Mouse (Mus musculus): ENCODE measurements at regions not wholly inside any gene's neighbourhood (a gene's known extent, or its start where the extent isn't known, plus 50 kb on each side); places are given as distances from the start of the nearest gene placed in this dataset.

GRCm38 (mm10) chr9:61092834-61093479 is 279.2 kb upstream of the Tle3 start:
- Histone ChIP-seq H3K4me3 (no peak overlapping the region), H3K9ac (no peak overlapping the region), H3K36me3 (no peaks in the 10 kb centered on the region), H3K4me1 (no peaks in the 10 kb centered on the region), H3K27ac (replicated peaks) (no peak overlapping the region), H3K27me3 (replicated peaks) (peaks cover 5% of the 10 kb centered on the region; the same call in 1 of the 2 replicates), H3K4me2 (no peak overlapping the region), H3K9me3 (0 out of 2 replicates have a peak, but pooled peaks cover 3% of the 10 kb centered on the region)
- 80% methylated on average over 13 of the region's 13 CpGs for WGBS
- no peak for ATAC-seq (ENCODE audit: extremely low read depth, insufficient number of reproducible peaks, low FRiP score, low TSS enrichment)

GRCm38 (mm10) chr9:61095069-61095775 is 276.9 kb upstream of the Tle3 start:
- peaks cover 5% of the 10 kb centered on the region; the same call in 1 of the 2 replicates for H3K27me3 ChIP-seq (replicated peaks)
- no peak overlapping the region for H3K9ac ChIP-seq
- H3K4me1 ChIP-seq = no peaks in the 10 kb centered on the region
- H3K4me3 ChIP-seq = no peak overlapping the region
- no peak overlapping the region for H3K4me2 ChIP-seq
- 0 out of 2 replicates have a peak, but pooled peaks cover 3% of the 10 kb centered on the region for H3K9me3 ChIP-seq
- no peak for ATAC-seq (ENCODE audit: extremely low read depth, insufficient number of reproducible peaks, low FRiP score, low TSS enrichment)
- WGBS = 85% methylated on average over 2 of the region's 2 CpGs
- H3K27ac ChIP-seq (replicated peaks) = no peak overlapping the region
- H3K36me3 ChIP-seq = no peaks in the 10 kb centered on the region

- Histone ChIP-seq H3K4me1 (no peaks in the 10 kb centered on the region), H3K9ac (no peak overlapping the region), H3K36me3 (no peaks in the 10 kb centered on the region), H3K9me3 (no peaks in the 10 kb centered on the region), H3K4me3 (no peak overlapping the region), H3K4me2 (no peak overlapping the region), H3K27ac (replicated peaks) (no peak overlapping the region), H3K27me3 (replicated peaks) (peaks cover 32% of the 10 kb centered on the region; the same call in 1 of the 2 replicates)
- WGBS = 74% methylated on average over 7 of the region's 7 CpGs
- ATAC-seq (ENCODE audit: extremely low read depth, insufficient number of reproducible peaks, low FRiP score, low TSS enrichment) = no peak
Observed at GRCm38 (mm10) chr9:61101741-61102450, 270.3 kb upstream of the Tle3 start.

- Histone ChIP-seq H3K4me2 (no peak overlapping the region), H3K27me3 (replicated peaks) (peaks cover 29% of the 10 kb centered on the region; the same call in 1 of the 2 replicates), H3K4me1 (no peaks in the 10 kb centered on the region), H3K9ac (no peak overlapping the region), H3K4me3 (no peak overlapping the region), H3K36me3 (no peaks in the 10 kb centered on the region), H3K27ac (replicated peaks) (no peak overlapping the region), H3K9me3 (no peaks in the 10 kb centered on the region)
- 68% methylated on average over 24 of the region's 24 CpGs for WGBS
- no peak for ATAC-seq (ENCODE audit: extremely low read depth, insufficient number of reproducible peaks, low FRiP score, low TSS enrichment)
Observed at GRCm38 (mm10) chr9:61102451-61103358, 269.5 kb upstream of the Tle3 start.

GRCm38 (mm10) chr9:61105550-61106280 is 266.5 kb upstream of the Tle3 start:
- Histone ChIP-seq H3K27me3 (replicated peaks) (peaks cover 41% of the 10 kb centered on the region), H3K9me3 (no peaks in the 10 kb centered on the region), H3K36me3 (no peaks in the 10 kb centered on the region), H3K4me2 (no peak overlapping the region), H3K4me3 (no peak overlapping the region), H3K9ac (no peak overlapping the region), H3K4me1 (no peaks in the 10 kb centered on the region), H3K27ac (replicated peaks) (no peak overlapping the region)
- WGBS = 74% methylated on average over 15 of the region's 15 CpGs
- ATAC-seq (ENCODE audit: extremely low read depth, insufficient number of reproducible peaks, low FRiP score, low TSS enrichment) = no peak

- H3K27me3 ChIP-seq (replicated peaks) = peaks cover 54% of the 10 kb centered on the region
- H3K27ac ChIP-seq (replicated peaks) = no peak overlapping the region
- WGBS = 77% methylated on average over 5 of the region's 5 CpGs
- ATAC-seq (ENCODE audit: extremely low read depth, insufficient number of reproducible peaks, low FRiP score, low TSS enrichment) = no peak
- H3K9me3 ChIP-seq = no peaks in the 10 kb centered on the region
- H3K4me3 ChIP-seq = no peak overlapping the region
- no peaks in the 10 kb centered on the region for H3K4me1 ChIP-seq
- H3K36me3 ChIP-seq = no peaks in the 10 kb centered on the region
- no peak overlapping the region for H3K9ac ChIP-seq
- no peak overlapping the region for H3K4me2 ChIP-seq
Observed at GRCm38 (mm10) chr9:61109519-61110285, 262.5 kb upstream of the Tle3 start.

- Histone ChIP-seq H3K4me3 (no peak overlapping the region), H3K27ac (replicated peaks) (no peak overlapping the region), H3K27me3 (replicated peaks) (peaks cover 61% of the 10 kb centered on the region), H3K4me2 (no peak overlapping the region), H3K9me3 (no peaks in the 10 kb centered on the region), H3K4me1 (no peaks in the 10 kb centered on the region), H3K36me3 (no peaks in the 10 kb centered on the region), H3K9ac (no peak overlapping the region)
- 62% methylated on average over 7 of the region's 7 CpGs for WGBS
- no peak for ATAC-seq (ENCODE audit: extremely low read depth, insufficient number of reproducible peaks, low FRiP score, low TSS enrichment)
Observed at GRCm38 (mm10) chr9:61111206-61111605, 261.0 kb upstream of the Tle3 start.

GRCm38 (mm10) chr9:61111733-61112415 is 260.3 kb upstream of the Tle3 start:
- H3K4me3 ChIP-seq = no peak overlapping the region
- WGBS = 56% methylated on average over 19 of the region's 19 CpGs
- H3K9ac ChIP-seq = no peak overlapping the region
- H3K4me1 ChIP-seq = no peaks in the 10 kb centered on the region
- ATAC-seq (ENCODE audit: extremely low read depth, insufficient number of reproducible peaks, low FRiP score, low TSS enrichment) = no peak
- no peaks in the 10 kb centered on the region for H3K36me3 ChIP-seq
- peaks cover 63% of the 10 kb centered on the region for H3K27me3 ChIP-seq (replicated peaks)
- no peak overlapping the region for H3K27ac ChIP-seq (replicated peaks)
- no peak overlapping the region for H3K4me2 ChIP-seq
- no peaks in the 10 kb centered on the region for H3K9me3 ChIP-seq

- no peak overlapping the region for H3K4me2 ChIP-seq
- H3K9ac ChIP-seq = no peak overlapping the region
- WGBS = 51% methylated on average over 3 of the region's 3 CpGs
- no peak overlapping the region for H3K4me3 ChIP-seq
- no peaks in the 10 kb centered on the region for H3K9me3 ChIP-seq
- peaks cover 52% of the 10 kb centered on the region for H3K27me3 ChIP-seq (replicated peaks)
- no peak overlapping the region for H3K27ac ChIP-seq (replicated peaks)
- ATAC-seq (ENCODE audit: extremely low read depth, insufficient number of reproducible peaks, low FRiP score, low TSS enrichment) = no peak
- no peaks in the 10 kb centered on the region for H3K36me3 ChIP-seq
- no peaks in the 10 kb centered on the region for H3K4me1 ChIP-seq
Observed at GRCm38 (mm10) chr9:61119252-61119651, 252.9 kb upstream of the Tle3 start.

All from heart, embryonic 13.5 days (tissue).